Mouse (Mus musculus): Measurements from ENCODE around the gene Dad1.

Dad1 gene

GRCm38 (mm10) chr14:54253741-54254291 lies at the start of gene Dad1, which contains the start of gene Abhd4:
Gene Dad1, minus strand, starts transcription at chr14:54254104.
Gene Abhd4, plus strand, starts transcription at chr14:54254188.
- peak; percentile 98 for DNase-seq (ENCODE audit: low spot score in 2 of 2)

DNA sequence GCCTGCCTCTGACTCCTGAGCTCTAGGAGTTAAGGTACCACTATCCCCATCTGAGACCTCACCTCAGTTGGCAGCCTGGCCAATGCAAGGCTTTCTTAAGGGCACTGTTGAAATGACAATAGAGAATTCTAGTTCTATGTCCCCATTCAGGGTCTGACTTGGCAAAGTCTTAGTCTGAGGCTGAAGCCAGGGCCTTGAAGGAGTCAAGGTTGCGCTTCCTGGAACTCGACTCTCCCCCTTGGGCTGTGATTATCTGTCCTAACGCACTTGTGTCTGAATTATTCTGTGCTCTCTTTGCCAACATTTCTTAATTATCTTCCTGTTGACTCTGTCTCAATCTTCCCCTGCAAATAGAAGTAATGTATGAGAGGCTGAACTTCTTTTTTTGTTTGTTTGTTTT lies 46.8 kb upstream of the Dad1 start:
- no peak for DNase-seq (ENCODE audit: low spot score in 2 of 2)

DNA sequence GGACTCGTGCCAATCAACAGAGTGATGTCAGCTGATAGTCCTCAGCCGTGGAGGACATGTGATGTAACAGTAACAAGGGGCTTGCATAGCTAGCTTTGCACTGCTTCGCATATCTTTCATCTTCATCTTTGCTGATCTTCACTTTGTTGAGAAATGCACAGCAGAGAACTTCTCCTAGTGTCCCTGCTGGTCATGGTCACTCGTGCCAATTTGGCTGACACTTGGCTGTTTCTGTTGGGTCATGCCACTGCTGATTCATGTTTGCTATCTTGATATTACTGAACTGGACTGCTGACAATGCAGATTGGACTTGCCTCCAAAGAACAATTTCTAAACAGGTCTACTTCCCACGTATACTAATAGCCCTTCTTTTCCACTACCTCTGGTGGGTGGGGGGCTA lies 46.2 kb upstream of the Dad1 start:
- DNase-seq (ENCODE audit: low spot score in 2 of 2), result no peak

- no peak for DNase-seq (ENCODE audit: low spot score in 2 of 2)
Observed at GRCm38 (mm10) chr14:54284839-54285238, 30.9 kb upstream of the Dad1 start, which contains the start of gene Olfr49. Gene Olfr49, minus strand, starts transcription at chr14:54284939.

GRCm38 (mm10) chr14:54276446-54276845 lies 22.5 kb upstream of the Dad1 start:
- DNase-seq (ENCODE audit: low spot score in 2 of 2), result no peak

DNA sequence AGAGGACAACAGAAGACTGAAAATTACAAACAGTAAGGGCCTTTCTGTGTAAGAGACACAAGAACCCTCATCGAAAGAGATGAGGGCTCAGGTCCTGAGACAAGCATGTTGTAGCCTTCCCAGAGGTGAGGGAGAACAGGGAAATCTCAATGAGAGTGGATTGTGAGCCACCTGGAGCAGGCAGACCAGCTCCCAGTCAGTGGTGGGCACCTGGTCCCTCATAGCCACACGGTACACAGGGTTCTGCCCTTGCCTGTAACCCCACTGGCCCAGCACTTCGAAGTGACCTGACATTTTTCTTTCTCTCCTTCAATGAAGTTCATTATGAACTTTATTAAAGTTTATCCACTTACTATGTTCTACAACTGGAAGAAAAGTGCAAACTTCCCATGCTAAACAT lies 18.8 kb upstream of the Dad1 start:
- no peak for DNase-seq (ENCODE audit: low spot score in 2 of 2)

GRCm38 (mm10) chr14:54271976-54272606 lies 18.2 kb upstream of the Dad1 start:
- no peak for DNase-seq (ENCODE audit: low spot score in 2 of 2)

GRCm38 (mm10) chr14:54270413-54270812 lies 16.5 kb upstream of the Dad1 start:
- no peak for DNase-seq (ENCODE audit: low spot score in 2 of 2)

DNA sequence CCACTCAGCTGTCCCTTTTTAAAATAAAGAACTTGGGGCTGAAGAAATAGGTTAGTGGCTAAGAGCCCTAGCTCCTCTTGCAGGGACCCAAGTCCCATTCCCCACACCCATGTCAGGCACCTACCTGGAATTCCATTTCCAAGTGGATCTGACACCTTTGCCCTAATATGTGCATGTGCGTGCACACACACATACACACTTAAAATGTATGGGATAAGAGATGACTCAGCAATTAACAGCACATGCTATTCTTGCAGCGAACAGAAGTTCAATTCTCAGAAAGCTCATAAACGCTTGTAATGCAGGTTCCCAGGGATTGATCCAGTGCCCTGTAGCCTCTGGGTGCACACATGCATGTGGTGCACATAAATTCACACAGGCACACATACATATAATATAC lies 15.7 kb upstream of the Dad1 start:
- no peak for DNase-seq (ENCODE audit: low spot score in 2 of 2)

GRCm38 (mm10) chr14:54267966-54268365 lies 14.1 kb upstream of the Dad1 start:
- no peak for DNase-seq (ENCODE audit: low spot score in 2 of 2)

GRCm38 (mm10) chr14:54265951-54266350 lies 12.0 kb upstream of the Dad1 start:
- no peak for DNase-seq (ENCODE audit: low spot score in 2 of 2)

- DNase-seq (ENCODE audit: low spot score in 2 of 2), result no peak
Observed at GRCm38 (mm10) chr14:54265093-54265492, 11.2 kb upstream of the Dad1 start.

DNA sequence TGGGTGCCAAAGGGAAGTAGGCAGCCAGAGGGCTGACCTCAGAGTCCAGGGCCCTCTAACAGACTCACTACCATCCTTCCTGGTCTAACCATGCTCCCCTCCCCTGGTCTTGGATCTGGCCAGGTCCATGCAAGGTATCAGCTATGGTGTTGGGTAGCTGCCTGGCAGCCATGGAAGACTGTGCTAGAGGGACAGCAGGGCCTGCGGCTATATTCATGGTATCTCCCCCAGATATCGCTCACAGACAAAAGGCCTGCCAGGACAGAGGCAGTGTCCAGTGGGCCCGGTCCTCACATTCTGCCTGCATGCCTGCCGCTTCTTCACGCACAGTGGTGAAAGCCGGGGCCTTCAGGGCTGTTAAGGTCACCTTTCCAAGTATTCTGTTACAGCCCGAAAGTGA lies 10.3 kb upstream of the Dad1 start:
- no peak for DNase-seq (ENCODE audit: low spot score in 2 of 2)

- no peak for DNase-seq (ENCODE audit: low spot score in 2 of 2)
Observed at GRCm38 (mm10) chr14:54263099-54263498, 9.2 kb upstream of the Dad1 start.

- DNase-seq (ENCODE audit: low spot score in 2 of 2), result no peak
Observed at GRCm38 (mm10) chr14:54262622-54263021, 8.7 kb upstream of the Dad1 start.

- DNase-seq (ENCODE audit: low spot score in 2 of 2), result no peak
Observed at GRCm38 (mm10) chr14:54261386-54261785, 7.5 kb upstream of the Dad1 start.

- no peak for DNase-seq (ENCODE audit: low spot score in 2 of 2)
Observed at GRCm38 (mm10) chr14:54260196-54260595, 6.3 kb upstream of the Dad1 start.

DNA sequence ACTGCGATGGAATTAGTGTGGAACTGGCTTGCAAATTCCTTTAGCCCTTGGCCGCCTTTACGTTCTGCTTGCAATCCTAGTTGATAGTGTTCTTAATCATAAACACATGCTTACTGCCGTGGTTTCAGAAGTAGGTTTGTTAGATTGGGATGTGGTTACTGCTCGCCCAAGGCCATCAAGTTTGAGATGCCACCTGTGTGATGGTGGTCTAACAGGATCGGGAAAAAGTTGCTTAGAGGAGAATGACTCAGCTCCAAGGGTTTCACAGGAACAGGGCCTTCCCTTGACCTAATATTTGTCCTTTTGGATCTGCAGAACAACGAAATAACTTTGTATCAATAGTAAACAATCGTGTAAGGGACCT lies 5.8 kb upstream of the Dad1 start:
- no peak for DNase-seq (ENCODE audit: low spot score in 2 of 2)

GRCm38 (mm10) chr14:54259003-54259721 lies 5.3 kb upstream of the Dad1 start:
- peak; percentile 77 to 84 for DNase-seq (ENCODE audit: low spot score in 2 of 2)

- no peak for DNase-seq (ENCODE audit: low spot score in 2 of 2)
Observed at GRCm38 (mm10) chr14:54258131-54258670, 4.3 kb upstream of the Dad1 start.

DNA sequence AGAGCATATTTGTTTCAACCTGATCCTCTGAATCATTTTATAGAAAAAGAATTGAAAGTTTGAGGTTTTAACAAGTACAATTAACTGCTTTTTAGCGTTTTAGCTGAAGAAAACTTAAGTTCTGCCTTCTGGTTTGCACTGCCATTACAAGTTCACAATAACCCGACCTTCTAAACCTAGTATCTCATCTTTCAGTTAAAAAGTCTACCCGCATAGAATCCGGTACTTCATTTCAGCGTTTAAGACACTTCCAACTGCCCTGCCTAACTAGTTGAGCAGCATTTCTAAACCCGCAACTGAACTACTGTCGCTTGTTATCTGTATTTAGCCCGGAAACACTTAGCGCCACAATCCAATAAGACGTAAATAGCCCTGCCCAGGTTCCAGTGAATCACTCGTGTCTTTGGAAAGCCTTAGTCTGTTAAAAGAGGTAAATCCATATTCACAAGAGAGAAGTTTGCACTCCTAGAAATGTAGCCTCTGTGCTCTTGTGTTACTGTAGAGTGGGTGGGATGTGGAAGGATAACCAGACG lies 832 bp upstream of the Dad1 start:
- DNase-seq (ENCODE audit: low spot score in 2 of 2), result no peak

DNA sequence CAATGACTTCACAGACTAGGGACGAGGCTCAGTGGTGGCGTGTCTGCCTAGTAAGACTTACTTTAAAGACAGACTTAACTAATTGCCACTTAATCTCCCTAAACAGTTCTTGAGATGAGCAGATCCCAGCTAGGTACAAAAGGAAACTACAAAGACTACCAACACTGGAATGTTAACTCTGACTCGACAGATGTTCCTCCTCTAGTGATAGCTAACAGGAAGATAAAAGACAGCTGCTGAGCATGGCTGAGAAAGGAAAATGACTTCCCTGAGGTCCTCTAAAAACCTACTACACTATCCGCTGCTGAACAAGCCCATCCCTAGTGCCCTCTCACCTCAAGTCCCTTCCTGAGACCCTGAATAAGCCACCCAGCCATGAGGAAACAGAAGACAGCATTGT lies 3.8 kb downstream of the Dad1 start:
- no peak for DNase-seq (ENCODE audit: low spot score in 2 of 2)

DNA sequence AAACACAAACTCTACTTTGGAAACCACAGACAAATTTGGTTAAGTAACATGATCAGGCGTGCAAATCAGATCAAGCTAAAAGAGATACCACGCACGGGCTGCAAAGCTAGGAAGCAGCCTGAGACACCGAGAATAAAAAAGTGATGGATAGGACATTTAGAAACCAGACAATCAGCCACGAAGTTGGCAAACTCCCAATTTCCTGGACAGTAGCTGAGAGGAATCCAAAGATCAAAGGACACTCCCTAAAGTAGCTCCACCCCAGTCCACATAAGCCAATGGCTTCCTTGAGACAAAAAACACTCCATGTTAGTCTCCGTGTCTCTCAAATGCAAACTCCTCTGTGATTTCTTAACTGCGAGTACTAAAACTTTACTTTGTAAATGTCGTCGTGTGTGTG lies 4.6 kb downstream of the Dad1 start:
- DNase-seq (ENCODE audit: low spot score in 2 of 2), result no peak

Data from frontal cortex, postnatal 10 days (tissue).